18 mouse cellular contexts compared by ENCODE assay signal in the genomic region with DNA sequence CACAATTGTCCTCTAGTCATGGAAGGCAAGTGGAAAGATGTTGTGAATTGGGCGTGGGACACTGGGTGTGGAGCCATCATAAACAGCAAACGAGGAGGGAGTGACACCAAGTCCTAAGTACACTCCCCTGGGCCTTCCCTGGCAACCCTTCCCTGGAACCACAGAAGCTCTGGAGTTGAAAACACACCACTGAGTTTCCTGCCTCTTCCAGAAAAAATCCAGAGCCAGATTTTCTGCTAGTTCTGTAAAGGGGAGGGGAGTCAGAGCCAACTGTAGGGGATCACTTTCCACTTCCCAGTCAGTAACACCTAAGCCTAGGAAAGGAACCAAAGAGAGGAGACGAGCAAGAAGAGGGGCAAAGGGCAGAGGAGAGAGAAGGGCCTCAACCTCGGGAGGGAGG. TPM values are rescaled to one million over a fixed set of nuclear protein-coding genes. Genes with fewer than 3 reads are reported as not detected.
DNase-seq lines count a peak whose midpoint lies in the region; ATAC-seq lines count a peak whose summit lies in the region.
"Had no signal": no experiment of that assay in that cellular context is flagged by ENCODE, and none has a peak within 500 bp of the region (broad histone marks: within the 10 kb centered on the region; RNA-seq: fewer than 3 reads in every experiment).

No protein-coding gene starts in this region.

- peak; percentile 44; the same call in 1 of the 2 replicates for ATAC-seq in frontal cortex, adult (ENCODE audit: low TSS enrichment)
- ATAC-seq in limb, embryonic 12.5 days (ENCODE audit: insufficient number of reproducible peaks, insufficient read depth, low FRiP score, low TSS enrichment, low read depth) = no peak
- ATAC-seq in embryonic facial prominence, embryonic 13.5 days (ENCODE audit: insufficient number of reproducible peaks, insufficient read depth, low FRiP score, low TSS enrichment, low read depth) = no peak
- ATAC-seq in intestine, embryonic 15.5 days = peak; percentile 86
- no peak for ATAC-seq in erythroid progenitor cell, adult 5-6 weeks (replicated peaks; ENCODE audit: low FRiP score, poor library complexity, severe bottlenecking)
- ATAC-seq: forebrain, embryonic 15.5 days; liver, embryonic 12.5 days had no signal

- peaks cover 15% of the 10 kb centered on the region for H3K4me1 ChIP-seq in limb, embryonic 12.5 days (replicated peaks)
- peaks cover 7% of the 10 kb centered on the region for H3K4me1 ChIP-seq in limb, embryonic 10.5 days
- H3K4me1 ChIP-seq in embryonic facial prominence, embryonic 13.5 days = peaks cover 12% of the 10 kb centered on the region
- H3K4me1 ChIP-seq in intestine, embryonic 15.5 days (replicated peaks) = peaks cover 8% of the 10 kb centered on the region; the same call in 1 of the 2 replicates
- H3K4me1 ChIP-seq: forebrain, embryonic 15.5 days; hindbrain, embryonic 12.5 days; liver, embryonic 12.5 days had no signal

- H3K9ac ChIP-seq in limb, embryonic 12.5 days (replicated peaks) = no peak overlapping the region
- H3K9ac ChIP-seq in embryonic facial prominence, embryonic 13.5 days = no peak overlapping the region
- H3K9ac ChIP-seq in intestine, embryonic 15.5 days = no peak overlapping the region
- H3K9ac ChIP-seq: forebrain, embryonic 15.5 days; hindbrain, embryonic 12.5 days; liver, embryonic 12.5 days had no signal

- H3K36me3 ChIP-seq in limb, embryonic 12.5 days = no peaks in the 10 kb centered on the region
- H3K36me3 ChIP-seq in limb, embryonic 10.5 days = no peaks in the 10 kb centered on the region
- H3K36me3 ChIP-seq in embryonic facial prominence, embryonic 13.5 days = no peaks in the 10 kb centered on the region
- H3K36me3 ChIP-seq in intestine, embryonic 15.5 days = no peaks in the 10 kb centered on the region
- H3K36me3 ChIP-seq: forebrain, embryonic 15.5 days; hindbrain, embryonic 12.5 days had no signal

- H3K4me2 ChIP-seq in limb, embryonic 12.5 days = peak overlapping the region; percentile 10; the same call in 1 of the 2 replicates
- peak overlapping the region; percentile 20; the same call in 1 of the 2 replicates for H3K4me2 ChIP-seq in embryonic facial prominence, embryonic 13.5 days
- H3K4me2 ChIP-seq in intestine, embryonic 15.5 days (replicated peaks) = no peak overlapping the region
- H3K4me2 ChIP-seq: forebrain, embryonic 15.5 days; hindbrain, embryonic 12.5 days; liver, embryonic 12.5 days had no signal

- 10% methylated on average over 4 of the region's 4 CpGs for WGBS in limb, embryonic 12.5 days
- 11% methylated on average over 4 of the region's 4 CpGs for WGBS in limb, embryonic 10.5 days
- 13% methylated on average over 4 of the region's 4 CpGs for WGBS in embryonic facial prominence, embryonic 13.5 days
- WGBS in intestine, embryonic 15.5 days = 12% methylated on average over 4 of the region's 4 CpGs

- H3K27me3 ChIP-seq in limb, embryonic 12.5 days = no peaks in the 10 kb centered on the region
- H3K27me3 ChIP-seq in limb, embryonic 10.5 days (ENCODE audit: low read depth, poor library complexity, severe bottlenecking) = no peaks in the 10 kb centered on the region
- no peaks in the 10 kb centered on the region for H3K27me3 ChIP-seq in embryonic facial prominence, embryonic 13.5 days
- no peaks in the 10 kb centered on the region for H3K27me3 ChIP-seq in intestine, embryonic 15.5 days (replicated peaks)
- H3K27me3 ChIP-seq: forebrain, embryonic 15.5 days; hindbrain, embryonic 12.5 days had no signal

- no peak overlapping the region for H3K27ac ChIP-seq in limb, embryonic 12.5 days
- no peak overlapping the region for H3K27ac ChIP-seq in limb, embryonic 10.5 days
- no peak overlapping the region; the same call in 1 of the 2 replicates for H3K27ac ChIP-seq in embryonic facial prominence, embryonic 13.5 days
- H3K27ac ChIP-seq in intestine, embryonic 15.5 days = peak overlapping the region; percentile 36; the same call in 1 of the 2 replicates
- H3K27ac ChIP-seq: forebrain, embryonic 15.5 days; heart, adult 2 months; hindbrain, embryonic 12.5 days; liver, embryonic 12.5 days had no signal

- no peak overlapping the region for H3K4me3 ChIP-seq in limb, embryonic 12.5 days (replicated peaks)
- H3K4me3 ChIP-seq in limb, embryonic 10.5 days = no peak overlapping the region
- no peak overlapping the region for H3K4me3 ChIP-seq in embryonic facial prominence, embryonic 13.5 days
- H3K4me3 ChIP-seq in intestine, embryonic 15.5 days (replicated peaks) = no peak overlapping the region
- H3K4me3 ChIP-seq: forebrain, embryonic 15.5 days; heart, adult 2 months; hindbrain, embryonic 12.5 days; liver, embryonic 12.5 days had no signal

- H3K9me3 ChIP-seq in limb, embryonic 12.5 days = 0 out of 2 replicates have a peak, but pooled peaks cover 3% of the 10 kb centered on the region
- H3K9me3 ChIP-seq in limb, embryonic 10.5 days (replicated peaks) = no peaks in the 10 kb centered on the region
- H3K9me3 ChIP-seq in embryonic facial prominence, embryonic 13.5 days = 0 out of 2 replicates have a peak, but pooled peaks cover 3% of the 10 kb centered on the region
- no peaks in the 10 kb centered on the region for H3K9me3 ChIP-seq in intestine, embryonic 15.5 days
- H3K9me3 ChIP-seq: forebrain, embryonic 15.5 days; hindbrain, embryonic 12.5 days had no signal

- no peak for DNase-seq in frontal cortex, adult 2 months (ENCODE audit: extremely low spot score in 1 of 2, low spot score in 1 of 2)
- no peak for DNase-seq in limb, embryonic 10.5 days (ENCODE audit: low spot score)
- no peak for DNase-seq in ovary, adult 18-20 months (ENCODE audit: low spot score)
- DNase-seq: adrenal gland, adult 2 months; B cell, adult 2 months; cerebellum, postnatal 14 days; kidney, adult 18-20 months; kidney, postnatal 4 days; thymus, adult 18-20 months had no signal

RNA-seq across cellular contexts. Expression of gene Dnmbp, which starts 17.4 kb away (rescaled TPM):
- 10.8 and 11.4 TPM in 2 replicates for polyA plus RNA-seq in frontal cortex, adult 2 months (2012; rRNA removed)
- polyA plus RNA-seq in limb, embryonic 12.5 days (2016; fragmentation: Nextera tagmentation; extraction: Ambion mirVana) = 28.7 and 29.3 TPM in 2 replicates
- polyA plus RNA-seq in limb, embryonic 10.5 days (2016; fragmentation: Nextera tagmentation; extraction: Ambion mirVana) = 19.4 and 22.0 TPM in 2 replicates
- polyA plus RNA-seq in embryonic facial prominence, embryonic 13.5 days (2015; fragmentation: Nextera tagmentation; extraction: Ambion mirVana) = 19.9 and 20.5 TPM in 2 replicates
- 35.9 and 37.0 TPM in 2 replicates for polyA plus RNA-seq in intestine, embryonic 15.5 days (2015; fragmentation: Nextera tagmentation; extraction: Ambion mirVana)
- total RNA-seq in erythroid progenitor cell, adult 5-6 weeks (2015; ENCODE audit: low replicate concordance) = 2.5 and 5.0 TPM in 2 replicates
- 1.5 and 2.3 TPM in 2 replicates for total RNA-seq in erythroid progenitor cell, adult 5-6 weeks (2017; ENCODE audit: low replicate concordance)

RNA-seq across cellular contexts. Expression of gene Cpn1, which starts 29.0 kb away (rescaled TPM):
- polyA plus RNA-seq in frontal cortex, adult 2 months (2012; rRNA removed) = 0.13 and 0.14 TPM in 2 replicates
- polyA plus RNA-seq in limb, embryonic 12.5 days (2016; fragmentation: Nextera tagmentation; extraction: Ambion mirVana) = 0.15 TPM in 1 of 2 replicates, not detected in the other
- polyA plus RNA-seq in limb, embryonic 10.5 days (2016; fragmentation: Nextera tagmentation; extraction: Ambion mirVana) = 0.10 TPM in 1 of 2 replicates, not detected in the other
- 1.6 TPM in 1 of 2 replicates, not detected in the other for polyA plus RNA-seq in embryonic facial prominence, embryonic 13.5 days (2015; fragmentation: Nextera tagmentation; extraction: Ambion mirVana)
- polyA plus RNA-seq in intestine, embryonic 15.5 days (2015; fragmentation: Nextera tagmentation; extraction: Ambion mirVana) = 21.4 and 26.2 TPM in 2 replicates
- total RNA-seq in erythroid progenitor cell, adult 5-6 weeks (2015; ENCODE audit: low replicate concordance) = not detected in 2 replicates
- not detected in 2 replicates for total RNA-seq in erythroid progenitor cell, adult 5-6 weeks (2017; ENCODE audit: low replicate concordance)
- polyA plus RNA-seq: adrenal gland, adult 2 months had no signal

Comparison
In these comparisons a context has a peak if more than half of its experiments do, and no peak if none do; other contexts are left out.
1. ATAC-seq: peak in frontal cortex, adult (single experiment) and intestine, embryonic 15.5 days (single experiment); none in limb, embryonic 12.5 days (single experiment), embryonic facial prominence, embryonic 13.5 days (single experiment) and erythroid progenitor cell, adult 5-6 weeks (single experiment).